Mouse (Mus musculus) liver, adult 2 months (tissue): Measurements from ENCODE around the gene Smoc1.

Experiments
- CTCF ChIP-seq: fragments of 200-500 bp; IDR thresholded peaks from 2 replicates; pipeline ENCODE4 v1.5.1; 2011; ENCODE audit warnings: low read depth, low read length, control low read depth
- POLR2A ChIP-seq: fragments of 200-500 bp; IDR thresholded peaks from 2 replicates; pipeline ENCODE4 v1.6.1; 2011; ENCODE audit warnings: low read length, control low read depth; ENCODE audit not compliant: insufficient read depth; ENCODE audit errors: extremely low read depth

- TF ChIP-seq POLR2A (no peak), CTCF (no peak)
These were observed 182.0 kb downstream of the Smoc1 start for GRCm38 (mm10) chr12:81208559-81208958.
